Comparison of ENCODE assay signal across 8 mouse cellular contexts in genomic region chr9:83925688-83926041, GRCm38 (mm10). TPM values are rescaled to one million over a fixed set of nuclear protein-coding genes. Genes with fewer than 3 reads are reported as not detected.
DNase-seq lines count a peak whose midpoint lies in the region; ATAC-seq lines count a peak whose summit lies in the region.

No protein-coding gene starts in this region.

- H3K27me3 ChIP-seq in kidney, embryonic 16.5 days (ENCODE audit: insufficient read depth, low read length) = no peaks in the 10 kb centered on the region
- H3K27me3 ChIP-seq in hindbrain, embryonic 12.5 days = no peaks in the 10 kb centered on the region
- H3K27me3 ChIP-seq in midbrain, embryonic 14.5 days (ENCODE audit: control insufficient read depth, insufficient read depth, low read length) = no peaks in the 10 kb centered on the region

- peak overlapping the region; percentile 83 for H3K9ac ChIP-seq in kidney, embryonic 16.5 days (replicated peaks; ENCODE audit: low read length)
- no peak overlapping the region for H3K9ac ChIP-seq in hindbrain, embryonic 12.5 days
- peak overlapping the region; percentile 67; the same call in 1 of the 2 replicates for H3K9ac ChIP-seq in midbrain, embryonic 14.5 days (replicated peaks; ENCODE audit: low read length)

- H3K9me3 ChIP-seq in kidney, embryonic 16.5 days (ENCODE audit: low read length) = no peaks in the 10 kb centered on the region
- no peaks in the 10 kb centered on the region for H3K9me3 ChIP-seq in hindbrain, embryonic 12.5 days (replicated peaks)
- H3K9me3 ChIP-seq in midbrain, embryonic 14.5 days (ENCODE audit: control insufficient read depth, low read length) = no peaks in the 10 kb centered on the region

- no peak for ATAC-seq in kidney, embryonic 16.5 days (ENCODE audit: low FRiP score, low TSS enrichment)
- ATAC-seq in hindbrain, embryonic 12.5 days (ENCODE audit: low FRiP score) = no peak
- ATAC-seq in midbrain, embryonic 14.5 days (ENCODE audit: low FRiP score, low TSS enrichment) = no peak

- peaks cover 5% of the 10 kb centered on the region for H3K4me1 ChIP-seq in kidney, embryonic 16.5 days (ENCODE audit: insufficient read depth, low read length)
- H3K4me1 ChIP-seq in hindbrain, embryonic 12.5 days = peaks cover 2% of the 10 kb centered on the region; the same call in 1 of the 2 replicates
- H3K4me1 ChIP-seq in midbrain, embryonic 14.5 days (ENCODE audit: control insufficient read depth, insufficient read depth, low read length) = 0 out of 2 replicates have a peak, but pooled peaks cover 5% of the 10 kb centered on the region

- DNase-seq in kidney, adult 18-20 months = no peak
- DNase-seq in cerebellum, postnatal 14 days = peak; percentile 58 to 59
- DNase-seq in midbrain, embryonic 14.5 days = peak; percentile 2
- DNase-seq in embryo, embryonic 9.5 days (ENCODE audit: extremely low spot score) = no peak
- no peak for DNase-seq in thymus, postnatal 25 days
- DNase-seq in frontal cortex, postnatal 25 days (ENCODE audit: low spot score in 2 of 2) = no peak

- H3K4me2 ChIP-seq in kidney, embryonic 16.5 days (replicated peaks; ENCODE audit: low read depth, low read length) = peak overlapping the region; percentile 82
- peak overlapping the region; percentile 73 for H3K4me2 ChIP-seq in hindbrain, embryonic 12.5 days (replicated peaks)
- H3K4me2 ChIP-seq in midbrain, embryonic 14.5 days (ENCODE audit: low read length) = peak overlapping the region; percentile 82

- H3K4me3 ChIP-seq in kidney, embryonic 16.5 days (ENCODE audit: low read length) = peak overlapping the region; percentile 82
- H3K4me3 ChIP-seq in hindbrain, embryonic 12.5 days = peak overlapping the region; percentile 68
- peak overlapping the region; percentile 67 for H3K4me3 ChIP-seq in midbrain, embryonic 14.5 days (replicated peaks; ENCODE audit: low read depth, low read length)

- 66% methylated on average over 4 of the region's 4 CpGs for WGBS in kidney, embryonic 16.5 days
- 71% methylated on average over 4 of the region's 4 CpGs for WGBS in hindbrain, embryonic 12.5 days
- 62% methylated on average over 4 of the region's 4 CpGs for WGBS in midbrain, embryonic 14.5 days

- H3K27ac ChIP-seq in kidney, embryonic 16.5 days (ENCODE audit: low read length) = no peak overlapping the region
- H3K27ac ChIP-seq in hindbrain, embryonic 12.5 days = no peak overlapping the region
- H3K27ac ChIP-seq in midbrain, embryonic 14.5 days (replicated peaks; ENCODE audit: low read depth, low read length) = no peak overlapping the region

- no peaks in the 10 kb centered on the region; the same call in 1 of the 2 replicates for H3K36me3 ChIP-seq in kidney, embryonic 16.5 days (ENCODE audit: insufficient read depth, low read length)
- no peaks in the 10 kb centered on the region for H3K36me3 ChIP-seq in hindbrain, embryonic 12.5 days
- no peaks in the 10 kb centered on the region for H3K36me3 ChIP-seq in midbrain, embryonic 14.5 days (ENCODE audit: control insufficient read depth, insufficient read depth, low read length)

RNA-seq across cellular contexts. Expression of gene Bckdhb, which starts 0.7 kb away (rescaled TPM):
- polyA plus RNA-seq in kidney, embryonic 16.5 days (2015; fragmentation: Nextera tagmentation; extraction: Ambion mirVana) = 51.2 and 57.0 TPM in 2 replicates
- polyA plus RNA-seq in hindbrain, embryonic 12.5 days (2016; fragmentation: Nextera tagmentation; extraction: Ambion mirVana) = 41.4 and 43.7 TPM in 2 replicates
- 26.1 and 28.7 TPM in 2 replicates for polyA plus RNA-seq in midbrain, embryonic 14.5 days (2014; fragmentation: Nextera tagmentation; extraction: Ambion mirVana)

Comparison
In these comparisons a context has a peak if more than half of its experiments do, and no peak if none do; other contexts are left out.
1. DNase-seq: peak in cerebellum, postnatal 14 days (2 of 2) and midbrain, embryonic 14.5 days (single experiment); none in kidney, adult 18-20 months (single experiment), embryo, embryonic 9.5 days (single experiment), thymus, postnatal 25 days (single experiment) and frontal cortex, postnatal 25 days (0 of 2).
2. Peak in every context shown above with its lines, with median percentiles within 50 percentile points of each other: H3K4me2 ChIP-seq and H3K4me3 ChIP-seq.